Mouse (Mus musculus): ENCODE measurements around the gene Il20rb. TPM values are rescaled to one million over a fixed set of nuclear protein-coding genes. Genes with fewer than 3 reads are reported as not detected.

The Il20rb gene
- polyA plus RNA-seq, 1 experiment from 2014 or later = 5.1 TPM

- TF ChIP-seq CTCF (IDR thresholded peaks at IDR 0.05; ENCODE audit: low read depth) (no peak), EP300 (optimal IDR thresholded peaks at IDR 0.05) (no peak)
- no peak overlapping the region for H3K27ac ChIP-seq (replicated peaks)
- no peak overlapping the region for H3K4me2 ChIP-seq (replicated peaks; ENCODE audit: low read depth)
- DNase-seq (ENCODE audit: low spot score) (no peak), ATAC-seq (ENCODE audit: low FRiP score, low TSS enrichment) (no peak)
- H3K9me3 ChIP-seq (ENCODE audit: control insufficient read depth, low read length) = no peaks in the 10 kb centered on the region
- H3K4me1 ChIP-seq (replicated peaks; ENCODE audit: control insufficient read depth, insufficient read depth) = no peaks in the 10 kb centered on the region
- H3K36me3 ChIP-seq (ENCODE audit: control insufficient read depth, insufficient read depth, low read length) = no peaks in the 10 kb centered on the region
- H3K9ac ChIP-seq (ENCODE audit: low read length) = no peak overlapping the region
- 46% methylated on average over 1 of the region's 1 CpGs for WGBS
- no peak overlapping the region for H3K4me3 ChIP-seq (ENCODE audit: low read depth, low read length)
- H3K27me3 ChIP-seq (ENCODE audit: control insufficient read depth, insufficient read depth, low read length) = no peaks in the 10 kb centered on the region
Measured at GRCm38 (mm10) chr9:100416756-100417155, 69.8 kb downstream of the Il20rb start.

GRCm38 (mm10) chr9:100416299-100416698 lies 70.3 kb downstream of the Il20rb start:
- H3K27ac ChIP-seq (replicated peaks) = no peak overlapping the region
- ATAC-seq (ENCODE audit: low FRiP score, low TSS enrichment) (no peak), DNase-seq (ENCODE audit: low spot score) (no peak)
- 73% methylated on average over 6 of the region's 6 CpGs for WGBS
- no peak overlapping the region for H3K9ac ChIP-seq (ENCODE audit: low read length)
- no peak overlapping the region for H3K4me3 ChIP-seq (ENCODE audit: low read depth, low read length)
- no peaks in the 10 kb centered on the region for H3K27me3 ChIP-seq (ENCODE audit: control insufficient read depth, insufficient read depth, low read length)
- TF ChIP-seq EP300 (optimal IDR thresholded peaks at IDR 0.05) (no peak), CTCF (IDR thresholded peaks at IDR 0.05; ENCODE audit: low read depth) (no peak)
- H3K4me1 ChIP-seq (replicated peaks; ENCODE audit: control insufficient read depth, insufficient read depth) = no peaks in the 10 kb centered on the region
- no peaks in the 10 kb centered on the region for H3K9me3 ChIP-seq (ENCODE audit: control insufficient read depth, low read length)
- H3K36me3 ChIP-seq (ENCODE audit: control insufficient read depth, insufficient read depth, low read length) = no peaks in the 10 kb centered on the region
- no peak overlapping the region for H3K4me2 ChIP-seq (replicated peaks; ENCODE audit: low read depth)

GRCm38 (mm10) chr9:100415328-100415979 lies 71.1 kb downstream of the Il20rb start:
- Histone ChIP-seq H3K4me1 (replicated peaks; ENCODE audit: control insufficient read depth, insufficient read depth) (no peaks in the 10 kb centered on the region), H3K4me2 (replicated peaks; ENCODE audit: low read depth) (no peak overlapping the region), H3K9me3 (ENCODE audit: control insufficient read depth, low read length) (no peaks in the 10 kb centered on the region), H3K4me3 (ENCODE audit: low read depth, low read length) (no peak overlapping the region), H3K36me3 (ENCODE audit: control insufficient read depth, insufficient read depth, low read length) (no peaks in the 10 kb centered on the region), H3K27me3 (ENCODE audit: control insufficient read depth, insufficient read depth, low read length) (no peaks in the 10 kb centered on the region), H3K9ac (ENCODE audit: low read length) (no peak overlapping the region), H3K27ac (replicated peaks) (no peak overlapping the region)
- WGBS = 48% methylated on average over 7 of the region's 7 CpGs
- DNase-seq (ENCODE audit: low spot score) (peak; percentile 17), ATAC-seq (ENCODE audit: low FRiP score, low TSS enrichment) (no peak)
- TF ChIP-seq CTCF (IDR thresholded peaks at IDR 0.05; ENCODE audit: low read depth) (no peak), EP300 (optimal IDR thresholded peaks at IDR 0.05) (no peak)

Other genes with a start within 250 kb of the Il20rb start
- 44.7 and 46.6 TPM in 2 replicates for gene Nck1, start 59.3 kb upstream of the Il20rb start, polyA plus RNA-seq (2015; fragmentation: Nextera tagmentation; extraction: Ambion mirVana)
- gene Slc35g2, start 84.3 kb upstream of the Il20rb start, polyA plus RNA-seq (2015; fragmentation: Nextera tagmentation; extraction: Ambion mirVana) = 6.9 and 7.7 TPM in 2 replicates
- gene Stag1, start 111.0 kb upstream of the Il20rb start, polyA plus RNA-seq (2015; fragmentation: Nextera tagmentation; extraction: Ambion mirVana) = 15.7 and 25.0 TPM in 2 replicates